Mouse (Mus musculus) Patski (cell line): ENCODE measurements at regions not wholly inside any gene's neighbourhood (a gene's known extent, or its start where the extent isn't known, plus 50 kb on each side); places are given as distances from the start of the nearest gene placed in this dataset.
"Not testable (repeated sequence)": the region's sequence is repeated elsewhere in the genome, so short reads cannot be mapped to it uniquely, and the experiment has no call there.

Source experiments
- ATAC-seq: fragments of 100-300 bp; one replicate; pipeline ENCODE4 v1.8.0; 2021
- CTCF ChIA-PET: fragments of 350-600 bp; sonication (Branson Sonifier 250); formaldehyde crosslinking; loops from one replicate; lab custom pipeline; 2022; ENCODE audit warnings: inconsistent platforms; lab: Charles Lee
- POLR2A ChIA-PET: fragments of 350-600 bp; sonication (Branson Sonifier 250); formaldehyde crosslinking; loops from one replicate; lab custom pipeline; 2022; ENCODE audit warnings: antibody characterized with exemption, inconsistent platforms; lab: Charles Lee
- DNase-seq: peaks from one replicate; pipeline ENCODE4 v3.0.0-alpha.2; 2011; ENCODE audit warnings: low read depth, low spot score
- H3K27me3 ChIP-seq: fragments of 371-371 bp; one replicate; pipeline ENCODE4 v1.5.1; 2021
- CTCF ChIP-seq: fragments of 100-300 bp; IDR thresholded peaks from one replicate; pipeline ENCODE4 v1.5.1; 2021
- in situ Hi-C: fragments of 300-500 bp; cut with MboI; formaldehyde crosslinking; loops from 3 replicates; pipeline ENCODE4 v1.11.1; 2018; ENCODE audit warnings: low pct_unique_long_range_greater_than_20kb, mixed read lengths

DNA sequence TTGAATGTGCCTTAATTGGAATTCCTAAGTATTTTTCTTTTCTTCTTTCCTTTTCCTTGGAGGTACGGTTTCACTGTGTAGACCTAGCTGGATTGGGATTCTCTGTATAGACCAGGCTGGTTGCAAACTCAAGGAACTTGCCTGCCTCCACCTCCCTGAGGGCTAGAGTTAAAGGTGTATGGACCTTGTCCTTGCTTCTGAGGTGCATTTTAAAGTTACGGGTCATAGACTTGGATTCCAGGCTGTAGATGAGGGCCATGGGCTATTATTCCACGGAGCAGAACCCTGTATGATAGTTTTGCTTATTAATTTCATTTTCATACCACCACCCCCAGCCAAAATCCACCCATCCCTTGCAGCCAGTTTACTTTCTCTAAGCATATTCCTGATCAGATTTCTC lies 50.7 kb upstream of the Wdr26 start:
- no peak for TF ChIP-seq CTCF
- ChIA-PET POLR2A (no interaction called here), CTCF (interaction anchor here (0.9 to 2.0 kb wide), 2 partner anchors 9 to 10 kb away, joined by 3 to 8 read pairs; no protein-coding TSS in a partner anchor)
- DNase-seq (no peak), ATAC-seq (no peak)
- no peaks in the 10 kb centered on the region for H3K27me3 ChIP-seq
- in situ Hi-C loops: no loop called here

GRCm38 (mm10) chr1:181263216-181263615 lies 51.4 kb upstream of the Wdr26 start:
- CTCF ChIA-PET: interaction anchor here (0.7 to 0.9 kb wide), 2 partner anchors 8 to 10 kb away, joined by 3 read pairs; no protein-coding TSS in a partner anchor
- in situ Hi-C loops: no loop called here
- no peak for ATAC-seq
- DNase-seq: no peak
- H3K27me3 ChIP-seq: no peaks in the 10 kb centered on the region
- TF ChIP-seq CTCF: no peak
- POLR2A ChIA-PET: no interaction called here

GRCm38 (mm10) chr1:181270469-181270868 lies 58.7 kb upstream of the Wdr26 start:
- in situ Hi-C loops: loop anchor here (10.0 kb wide), 1 partner anchor 194 kb away; no protein-coding TSS in a partner anchor
- DNase-seq, POLR2A ChIA-PET, ATAC-seq, H3K27me3 ChIP-seq: not testable (repeated sequence)
- CTCF ChIA-PET: interaction anchor here (1.7 kb wide), 1 partner anchor 274 kb away, joined by 4 read pairs; no protein-coding TSS in a partner anchor

- in situ Hi-C loops: loop anchor here (10.0 kb wide), 1 partner anchor 194 kb away; no protein-coding TSS in a partner anchor
- no peak for ATAC-seq
- ChIA-PET CTCF (interaction anchor here (0.9 to 1.7 kb wide), 2 partner anchors 8 to 273 kb away, joined by 3 to 4 read pairs; no protein-coding TSS in a partner anchor), POLR2A (interaction anchor here (0.7 kb wide), 1 partner anchor 345 kb away, joined by 3 read pairs; no protein-coding TSS in a partner anchor)
- no peak for TF ChIP-seq CTCF
- H3K27me3 ChIP-seq: no peaks in the 10 kb centered on the region
- DNase-seq: no peak
These were observed 59.4 kb upstream of the Wdr26 start for GRCm38 (mm10) chr1:181271164-181271563.

DNA sequence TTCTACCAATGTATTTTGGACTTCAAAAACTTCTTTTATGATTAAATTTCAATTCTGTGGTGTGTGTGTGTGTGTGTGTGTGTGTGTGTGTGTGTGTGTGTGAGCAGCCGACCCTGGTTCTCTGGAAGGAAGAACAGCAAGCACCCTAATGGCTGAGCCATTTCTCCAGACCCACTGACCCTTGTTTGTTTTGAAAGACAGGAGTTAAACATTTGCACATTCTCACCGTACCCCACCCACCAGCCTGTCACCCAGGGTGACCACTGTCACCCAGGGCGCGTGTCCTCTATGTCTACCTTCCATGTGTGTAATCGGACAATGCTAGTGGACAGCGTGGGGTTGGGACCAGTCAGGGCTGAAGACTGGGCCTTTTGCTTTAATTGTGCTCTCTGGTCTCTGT lies 60.0 kb upstream of the Wdr26 start:
- POLR2A ChIA-PET: interaction anchor here (0.7 kb wide), 1 partner anchor 344 kb away, joined by 3 read pairs; no protein-coding TSS in a partner anchor

GRCm38 (mm10) chr1:181272622-181273296 lies 61.0 kb upstream of the Wdr26 start:
- ChIA-PET POLR2A (no interaction called here), CTCF (interaction anchor here (0.6 to 3.5 kb wide), 9 partner anchors 9 to 344 kb away, joined by 3 to 31 read pairs (median 3); no protein-coding TSS in a partner anchor)
- peak; percentile 85 for ATAC-seq
- in situ Hi-C loops: loop anchor here (10.0 kb wide), 1 partner anchor 192 kb away; no protein-coding TSS in a partner anchor
- H3K27me3 ChIP-seq: peaks cover 3% of the 10 kb centered on the region
- peak; percentile 22 for DNase-seq
- TF ChIP-seq CTCF: peak; percentile 90

More for the DNA sequence above, 60.0 kb upstream of the Wdr26 start:
- ATAC-seq (no peak), DNase-seq (no peak)
- no peaks in the 10 kb centered on the region for H3K27me3 ChIP-seq
- TF ChIP-seq CTCF: no peak
- in situ Hi-C loops: loop anchor here (10.0 kb wide), 1 partner anchor 193 kb away; no protein-coding TSS in a partner anchor
- CTCF ChIA-PET: interaction anchor here (0.9 to 1.7 kb wide), 3 partner anchors 9 to 272 kb away, joined by 3 to 4 read pairs (median 3); no protein-coding TSS in a partner anchor

GRCm38 (mm10) chr1:181273540-181274204 lies 61.9 kb upstream of the Wdr26 start:
- peaks cover 8% of the 10 kb centered on the region for H3K27me3 ChIP-seq
- no peak for ATAC-seq
- no peak for DNase-seq
- POLR2A ChIA-PET: no interaction called here
- CTCF ChIA-PET: interaction anchor here (1.0 to 3.5 kb wide), 6 partner anchors 10 to 343 kb away, joined by 3 to 31 read pairs (median 3); no protein-coding TSS in a partner anchor
- no peak for TF ChIP-seq CTCF
- in situ Hi-C loops: loop anchor here (10.0 kb wide), 1 partner anchor 191 kb away; no protein-coding TSS in a partner anchor

DNA sequence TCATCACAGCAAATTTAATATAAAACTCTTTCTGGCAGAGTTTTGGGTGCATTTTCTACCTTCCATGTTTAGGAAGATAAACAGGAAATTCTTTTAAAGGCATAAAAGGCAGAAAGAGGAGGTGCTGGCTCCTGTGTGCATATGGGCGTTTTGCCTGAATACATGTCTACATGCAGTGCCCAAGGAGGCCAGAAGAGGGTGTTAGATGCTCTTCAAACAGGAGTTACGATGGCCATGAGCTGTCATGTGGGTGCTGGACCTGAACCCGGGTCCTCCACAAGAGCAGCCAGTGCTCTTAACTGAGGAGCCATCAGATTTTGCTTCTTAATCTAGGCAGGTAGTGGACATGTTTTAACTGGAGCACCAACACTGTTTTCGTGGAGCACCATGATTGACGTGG lies 69.0 kb upstream of the Wdr26 start:
- in situ Hi-C loops: no loop called here
- POLR2A ChIA-PET: no interaction called here

DNA sequence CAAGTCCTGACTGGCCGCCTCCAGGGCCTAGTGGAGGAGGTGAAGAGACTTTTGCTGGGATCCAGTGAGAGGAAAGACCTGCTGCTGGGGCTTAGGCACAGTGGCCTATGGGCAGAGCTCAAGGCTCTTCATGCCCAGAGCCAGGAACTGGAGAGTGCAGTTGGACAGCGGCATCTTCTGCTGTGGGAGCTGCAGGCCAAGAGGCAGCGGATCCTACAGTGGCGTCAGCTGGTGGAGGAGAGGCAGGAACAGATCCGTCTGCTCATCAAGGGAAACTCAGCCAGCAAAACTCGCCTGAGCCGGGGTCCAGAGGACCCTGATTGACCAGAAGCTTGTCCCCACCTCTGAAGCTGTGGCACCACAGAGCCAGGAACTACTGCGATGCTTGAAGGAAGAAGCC lies 69.4 kb upstream of the Cnih3 start:
- CTCF ChIA-PET, POLR2A ChIA-PET: not testable (repeated sequence)
- peaks cover 26% of the 10 kb centered on the region for H3K27me3 ChIP-seq

More for the DNA sequence above, 69.0 kb upstream of the Wdr26 start:
- ATAC-seq (no peak), DNase-seq (no peak)
- CTCF ChIA-PET: interaction anchor here (1.5 kb wide), 1 partner anchor 271 kb away, joined by 4 read pairs; no protein-coding TSS in a partner anchor
- H3K27me3 ChIP-seq: peaks cover 32% of the 10 kb centered on the region
- TF ChIP-seq CTCF: no peak

DNA sequence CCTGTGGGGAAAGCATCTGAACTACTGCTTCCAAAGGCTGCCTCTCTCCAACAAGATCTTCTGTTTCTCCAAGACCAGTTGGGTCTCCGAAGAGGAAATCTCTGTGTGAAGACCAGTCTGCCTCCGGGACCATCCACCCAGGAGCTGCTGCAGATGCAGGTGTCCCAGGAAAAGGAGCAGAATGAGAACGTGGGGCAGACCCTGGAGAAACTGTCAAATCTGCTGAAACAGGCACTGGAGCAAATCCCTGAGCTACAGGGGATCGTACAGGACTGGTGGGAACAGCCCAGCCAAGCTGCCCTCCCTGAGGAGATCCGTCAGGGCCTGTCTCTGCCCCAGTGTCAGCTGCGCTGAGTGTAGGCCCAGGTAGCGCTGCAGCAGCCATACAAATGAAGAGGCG lies 68.9 kb upstream of the Cnih3 start:
- in situ Hi-C loops, CTCF ChIA-PET, DNase-seq, ATAC-seq, POLR2A ChIA-PET: not testable (repeated sequence)
- H3K27me3 ChIP-seq: peaks cover 24% of the 10 kb centered on the region

More for the DNA sequence above, 69.4 kb upstream of the Cnih3 start:
- DNase-seq, in situ Hi-C loops, ATAC-seq: not testable (repeated sequence)
